Mouse (Mus musculus): Measurements from ENCODE around the gene Sox13.

Gene Sox13

DNA sequence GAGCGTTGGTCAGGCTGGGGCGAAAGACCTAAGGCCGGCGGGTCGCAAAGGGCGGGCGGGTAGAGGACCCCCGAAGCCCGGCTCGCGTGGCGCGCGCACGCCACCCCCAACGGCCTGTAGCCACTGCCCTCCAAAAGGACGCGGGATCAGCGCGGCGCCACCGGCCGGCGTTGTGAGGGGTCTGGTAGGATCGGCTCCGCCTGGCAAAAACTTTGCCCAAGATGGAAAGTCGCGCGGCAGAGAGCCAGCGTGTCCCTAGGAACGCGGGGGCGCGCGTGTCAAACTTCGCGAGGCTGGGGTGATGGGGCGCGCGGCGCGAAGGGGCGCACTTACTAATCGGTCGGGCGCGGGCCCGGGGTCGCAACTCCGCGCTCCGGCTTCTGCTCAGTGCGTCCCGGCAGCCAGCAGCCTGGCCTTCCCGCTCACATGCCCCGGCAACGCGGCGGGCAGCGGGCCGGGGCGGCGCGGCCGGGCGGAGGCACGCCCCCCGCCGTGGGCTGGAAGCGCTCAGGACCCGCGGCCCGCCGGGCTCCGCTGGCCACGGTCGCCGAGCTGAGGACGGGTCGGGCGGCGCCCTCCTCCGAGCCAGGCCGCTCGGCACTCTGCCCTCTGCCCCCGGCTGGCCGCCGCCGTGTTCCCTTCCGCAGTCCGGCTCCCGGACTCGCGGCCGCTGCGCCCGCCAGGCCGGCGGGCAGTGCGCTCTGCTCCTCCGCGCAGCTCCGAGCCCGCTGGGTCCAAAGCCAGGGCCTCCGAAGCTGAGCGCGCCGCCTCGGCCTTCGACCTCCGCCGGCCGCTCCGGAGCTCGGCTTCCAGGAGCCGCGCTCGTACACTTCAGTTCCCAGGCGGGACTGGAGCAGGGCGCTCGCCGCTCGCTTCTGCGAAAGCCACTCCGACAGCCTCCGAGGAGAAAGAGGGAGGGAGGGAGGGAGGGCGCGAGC, at the start of gene Sox13:
TSS of gene Sox13 (minus strand) at position 835 of the 938 bp plus-strand sequence.
- peak; percentile 84 for DNase-seq

DNA sequence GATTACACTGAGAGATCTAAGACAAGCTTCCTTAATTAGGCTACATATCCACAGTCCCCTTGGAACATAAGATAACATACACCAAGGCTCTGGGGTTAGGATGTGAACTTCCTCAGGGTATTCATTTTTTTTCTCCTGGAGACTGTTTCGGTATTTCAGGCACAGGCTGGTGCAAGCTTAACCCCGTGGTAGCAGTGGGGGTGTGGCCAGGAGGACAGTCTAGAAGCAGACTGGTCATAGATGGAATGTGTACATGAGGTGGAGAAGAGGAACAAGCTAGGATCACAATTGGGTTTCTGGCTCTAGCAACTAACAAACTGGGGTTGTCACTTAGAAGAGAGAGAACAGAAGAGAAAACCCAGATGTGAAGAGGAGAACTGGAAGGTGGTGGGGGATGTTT, 47.4 kb upstream of the Sox13 start:
- DNase-seq: no peak

DNA sequence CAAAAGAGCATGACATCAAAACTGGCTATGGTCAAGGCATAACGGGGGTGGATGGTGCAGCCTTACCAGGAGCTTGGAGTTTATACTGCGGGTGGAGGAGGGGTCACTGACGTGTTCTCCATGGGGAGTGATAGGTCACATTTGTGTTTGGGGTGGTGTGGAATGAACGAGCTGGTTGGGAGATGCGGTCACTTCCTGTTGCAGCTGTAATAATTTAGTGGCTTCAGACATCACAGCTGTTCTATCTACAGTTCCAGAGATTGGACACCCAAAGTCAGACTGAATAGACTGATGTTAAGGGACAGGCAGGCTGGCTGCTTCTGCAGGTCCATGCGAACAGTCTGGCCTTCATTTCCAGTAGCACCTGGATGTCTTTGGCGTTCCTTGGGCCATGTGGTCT, 46.9 kb upstream of the Sox13 start:
- no peak for DNase-seq

DNA sequence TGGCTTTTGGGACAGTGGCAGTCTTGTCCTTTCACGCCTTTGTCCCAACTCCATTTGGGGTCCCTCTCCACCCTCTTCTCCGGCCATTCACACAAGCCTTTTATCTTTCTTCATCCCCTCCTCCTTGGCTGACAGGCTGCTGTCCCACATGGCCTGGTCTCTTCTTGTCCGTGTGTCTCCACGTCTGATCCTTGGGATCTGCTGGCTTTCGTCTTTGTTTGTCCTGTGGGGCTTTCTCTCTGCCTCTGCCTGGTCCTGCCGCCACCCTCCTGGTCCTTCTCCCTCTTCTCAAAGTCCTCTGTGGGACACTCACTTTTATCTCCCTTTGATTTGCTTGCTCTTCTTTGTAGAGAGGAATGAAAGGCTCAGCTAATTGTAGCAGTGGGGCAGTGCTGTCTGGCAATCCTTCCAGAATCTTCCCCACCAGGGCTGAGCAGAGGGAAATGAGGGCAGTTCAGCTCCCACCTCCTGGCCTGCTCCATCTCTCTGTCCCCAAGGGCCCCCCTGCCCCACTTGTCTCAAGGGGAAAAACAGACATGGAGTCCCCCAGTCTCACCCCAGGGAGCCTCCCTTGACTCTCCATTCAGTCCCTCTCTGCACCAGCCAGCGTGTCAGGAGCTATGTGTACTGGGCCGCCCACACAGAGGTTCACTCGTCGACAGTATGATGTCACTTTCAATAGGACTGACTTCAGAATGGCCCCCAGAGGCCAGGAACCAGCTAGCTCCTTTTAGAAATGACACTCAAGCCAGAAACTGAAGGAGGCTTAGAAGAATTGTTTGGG, 46.3 kb upstream of the Sox13 start:
- DNase-seq: no peak

DNA sequence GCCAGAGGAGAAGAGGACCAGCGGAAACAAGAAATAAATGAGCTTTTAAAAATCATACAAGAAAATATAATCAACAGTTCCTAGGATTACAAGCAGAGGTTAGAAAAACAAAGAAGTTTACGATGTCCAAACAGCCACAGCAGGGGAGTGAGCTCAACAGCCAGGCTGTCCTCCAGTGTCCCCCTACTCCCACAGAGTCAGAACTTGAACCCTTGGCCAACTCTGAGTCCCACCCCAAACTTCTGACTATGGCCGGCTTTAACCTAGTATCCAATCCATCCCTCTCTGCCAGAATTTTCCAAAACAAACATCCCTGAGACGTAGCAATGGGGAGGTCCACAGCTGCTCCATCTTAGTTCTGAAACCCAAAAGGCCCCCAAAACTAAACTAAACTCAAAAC, 45.0 kb upstream of the Sox13 start:
- no peak for DNase-seq

DNA sequence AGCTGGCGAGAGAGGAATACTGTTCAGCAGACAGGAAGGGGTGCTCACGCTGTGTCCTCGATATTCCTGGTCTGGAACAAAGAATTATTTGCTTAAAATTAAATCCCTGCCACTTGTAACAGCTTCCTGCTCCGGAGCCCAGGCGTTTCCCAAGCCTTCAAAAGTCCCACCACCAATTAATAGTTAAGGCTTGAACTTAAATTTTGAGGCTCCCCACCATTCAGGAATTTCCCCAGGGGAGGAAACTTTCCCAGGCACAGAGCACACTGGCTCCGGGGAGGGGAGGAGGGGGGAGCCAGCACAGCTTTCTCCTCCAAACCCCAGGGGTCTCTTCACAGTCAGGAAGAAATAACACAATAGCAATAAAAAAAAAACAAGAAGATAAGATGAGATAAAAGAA, 44.6 kb upstream of the Sox13 start:
- DNase-seq: no peak

DNA sequence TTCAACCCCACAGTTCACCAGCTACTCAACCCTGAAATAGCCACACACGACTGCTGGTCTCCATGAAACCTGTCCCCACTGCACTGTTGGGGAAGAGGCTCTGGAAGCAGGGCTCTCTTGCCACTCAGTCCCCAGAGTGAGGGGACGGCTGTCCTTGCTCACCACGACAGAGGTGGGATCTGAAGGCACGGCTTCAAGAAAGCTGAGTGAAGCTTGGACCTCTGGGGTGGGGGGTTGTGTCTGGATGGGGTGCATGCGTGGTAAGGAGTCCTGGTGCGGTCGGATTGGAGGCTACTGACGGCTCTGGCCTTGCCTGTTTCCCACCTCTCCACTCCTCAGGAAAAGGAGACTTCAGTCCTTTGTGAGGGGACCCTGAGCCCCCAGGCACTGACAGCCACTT, 43.7 kb upstream of the Sox13 start:
- no peak for DNase-seq

DNA sequence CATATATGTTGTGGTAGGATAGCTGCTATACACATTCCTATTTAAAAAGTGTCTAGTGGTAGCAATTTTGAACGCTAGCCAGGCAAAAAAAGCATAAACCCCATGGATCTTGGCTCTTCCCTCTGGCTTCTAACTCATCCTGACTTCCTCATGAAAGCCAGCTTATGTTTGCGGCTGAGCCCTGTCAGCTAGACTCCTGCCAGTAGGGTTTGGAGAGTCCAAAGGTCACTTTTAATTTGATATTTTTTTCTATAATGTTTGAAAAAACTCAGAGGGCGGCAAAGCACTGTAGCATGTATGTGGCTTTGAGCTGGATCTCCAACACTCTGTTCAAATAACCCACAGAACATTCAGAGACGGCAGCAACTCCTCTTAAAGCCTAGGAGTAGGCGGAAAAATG, 39.0 kb upstream of the Sox13 start:
- no peak for DNase-seq

DNA sequence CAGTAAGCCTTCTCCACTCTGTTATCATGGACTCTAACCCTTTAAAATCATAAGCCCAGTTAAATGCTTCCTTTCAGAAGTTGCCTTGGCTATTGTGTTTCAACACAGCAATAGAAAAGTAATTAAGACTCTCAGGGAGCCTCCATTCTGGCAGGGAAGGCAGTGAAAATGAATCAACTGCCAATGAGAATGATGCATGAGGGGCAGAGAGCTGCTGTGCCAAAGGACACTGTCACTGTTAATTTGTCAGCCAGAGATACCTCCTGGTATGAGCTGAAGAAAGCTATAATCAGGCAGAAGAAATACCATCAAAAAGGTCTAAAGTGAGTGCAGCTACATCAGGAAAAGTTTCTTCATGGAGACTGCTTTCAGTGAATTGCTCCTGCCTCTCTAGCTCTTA, 36.8 kb upstream of the Sox13 start:
- DNase-seq: no peak

DNA sequence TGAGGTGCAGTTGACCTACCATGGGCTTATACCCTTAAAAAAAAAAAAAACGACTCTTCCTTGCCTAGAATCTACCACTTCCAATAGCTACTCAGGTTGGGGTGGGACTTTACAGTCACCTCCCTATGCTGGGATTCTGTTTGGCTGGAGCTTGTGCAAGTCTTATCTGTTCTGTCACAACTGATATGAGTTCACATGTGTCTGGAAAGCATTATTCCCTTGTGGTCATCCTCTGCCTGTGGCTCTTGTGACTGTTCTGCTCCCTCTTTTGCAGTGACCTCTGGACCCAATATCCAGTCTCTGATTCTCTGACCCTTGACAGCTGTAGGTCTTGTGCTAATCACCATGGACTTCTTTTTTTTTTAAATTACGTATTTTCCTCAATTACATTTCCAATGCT, 31.9 kb upstream of the Sox13 start:
- no peak for DNase-seq

DNA sequence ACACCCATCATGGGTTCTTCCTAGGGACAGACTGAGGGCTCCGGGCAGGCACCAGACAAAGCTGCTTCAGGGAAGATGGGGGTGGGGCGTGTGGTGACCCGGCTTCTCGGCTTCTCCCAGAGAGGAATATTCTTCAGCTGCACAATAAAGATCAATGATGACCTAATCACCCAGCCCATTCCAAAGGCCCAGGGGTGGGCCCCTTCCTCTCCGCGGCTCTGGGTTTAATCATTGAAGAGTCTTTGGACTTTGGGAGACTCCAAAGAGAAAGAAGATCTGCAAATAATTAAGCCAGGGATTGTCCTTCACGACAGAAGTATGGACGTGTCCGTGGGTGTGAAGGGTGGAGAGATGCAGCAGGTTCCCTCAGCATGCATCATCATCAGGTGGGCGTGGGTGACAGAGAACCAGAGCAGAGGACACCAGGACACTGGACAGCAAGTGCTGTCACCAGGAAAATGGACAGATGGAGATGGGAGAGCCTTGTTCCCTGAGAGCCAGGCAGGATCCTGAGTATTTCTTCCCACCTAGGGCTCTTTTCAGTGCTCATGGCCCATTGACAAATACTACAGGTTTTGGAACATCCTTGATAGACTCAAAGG, 28.5 kb upstream of the Sox13 start:
- DNase-seq: peak; percentile 61

DNA sequence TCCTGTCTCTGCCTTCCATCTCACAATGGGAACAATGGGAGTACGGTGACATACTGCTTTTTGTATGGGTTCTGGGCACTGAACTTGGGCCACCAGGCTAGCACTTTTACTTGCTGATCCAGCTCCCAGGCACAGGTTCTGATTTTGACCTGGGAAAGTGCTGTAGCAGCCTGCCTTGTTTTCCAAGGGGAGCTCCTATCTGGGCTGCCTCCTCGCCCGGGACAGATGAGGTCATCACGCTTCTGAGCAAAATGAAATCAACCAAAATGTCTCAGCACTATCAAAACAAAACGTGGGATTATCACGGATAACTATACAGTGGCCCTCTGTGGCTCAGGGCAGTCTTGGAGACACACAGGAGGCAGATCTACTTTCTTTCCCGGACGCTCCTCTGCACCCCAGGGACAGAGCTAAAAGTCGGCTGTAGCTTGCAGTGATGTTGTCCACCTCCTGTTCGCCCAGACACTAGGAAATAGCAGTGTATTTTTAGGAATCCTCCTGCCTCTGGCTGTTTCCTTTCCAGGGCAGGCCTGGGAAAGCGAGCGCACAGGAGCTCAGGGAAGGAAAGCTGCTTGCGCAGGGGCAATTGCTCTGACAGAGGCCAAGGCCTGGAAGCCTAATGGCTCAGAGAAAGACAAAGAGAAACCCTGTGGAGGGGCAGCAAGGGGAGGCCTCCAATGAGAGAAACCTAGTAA, 27.8 kb upstream of the Sox13 start:
- DNase-seq: peak; percentile 52

DNA sequence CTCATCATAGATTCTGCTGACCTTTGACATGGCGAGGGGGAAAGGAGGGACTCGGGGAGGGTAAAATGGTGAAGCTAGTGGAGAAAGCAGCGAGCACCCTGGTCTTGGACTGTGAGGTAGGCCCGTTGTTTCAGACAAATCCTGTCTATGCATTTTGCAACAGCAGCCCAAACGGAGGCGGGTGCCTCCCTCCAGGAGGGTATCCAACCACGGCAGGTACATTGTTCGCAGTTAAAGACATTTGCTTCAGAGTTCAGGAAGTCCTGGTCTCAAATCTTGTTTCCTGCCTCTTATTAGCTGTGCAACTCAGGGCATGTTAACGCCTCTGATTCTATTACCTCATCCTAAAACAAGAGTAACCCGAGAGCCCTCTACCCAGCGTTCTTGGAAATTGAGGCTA, 26.8 kb upstream of the Sox13 start:
- DNase-seq: no peak

DNA sequence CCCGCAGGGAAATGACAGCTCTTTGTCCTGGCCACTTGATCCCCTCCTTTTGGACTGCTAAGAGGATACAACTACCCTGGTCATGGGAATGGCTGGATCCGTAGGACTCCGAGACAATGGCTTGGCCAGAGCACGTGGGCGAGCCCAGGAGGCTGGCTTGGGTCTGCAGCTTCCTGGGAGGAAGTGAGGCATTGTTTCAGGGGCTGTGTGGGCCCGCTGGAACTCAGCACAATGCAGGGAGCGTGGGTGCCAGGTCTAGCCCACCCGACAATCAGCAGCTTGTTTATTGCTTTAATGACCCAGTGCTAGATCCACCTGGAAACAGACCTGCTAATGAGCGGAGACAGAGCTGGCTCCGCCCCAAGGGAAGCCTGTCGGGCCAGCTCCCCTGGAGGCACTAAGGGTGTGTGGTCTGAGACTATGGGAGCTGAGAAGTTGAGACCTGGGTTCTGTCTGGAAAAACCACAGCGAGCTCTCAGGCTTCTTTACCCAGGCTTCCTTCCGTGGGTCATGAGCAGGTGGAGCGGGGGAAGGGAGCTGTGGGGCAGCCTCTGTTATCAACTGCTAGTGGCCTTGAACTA, 24.3 kb upstream of the Sox13 start:
- peak; percentile 52 for DNase-seq

DNA sequence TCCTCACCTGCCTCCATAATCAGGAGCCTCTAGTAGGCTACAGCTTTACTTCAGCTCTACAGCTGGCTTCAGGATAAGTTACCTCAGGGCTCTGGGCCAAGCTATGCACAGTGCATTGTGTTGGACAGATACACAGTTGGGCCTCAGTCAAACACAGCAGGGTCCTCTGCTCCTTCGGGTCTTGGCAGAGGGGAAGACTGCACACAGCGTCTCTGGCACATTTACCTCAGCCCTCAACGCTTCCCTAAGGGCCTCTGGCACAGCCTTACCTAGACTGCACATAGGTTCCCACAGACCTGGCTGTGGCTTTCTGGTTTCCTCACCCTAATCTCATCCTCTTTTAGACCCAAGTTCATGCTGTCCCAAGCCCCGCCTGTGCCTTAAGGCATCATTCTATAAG, 22.1 kb upstream of the Sox13 start:
- DNase-seq: no peak

DNA sequence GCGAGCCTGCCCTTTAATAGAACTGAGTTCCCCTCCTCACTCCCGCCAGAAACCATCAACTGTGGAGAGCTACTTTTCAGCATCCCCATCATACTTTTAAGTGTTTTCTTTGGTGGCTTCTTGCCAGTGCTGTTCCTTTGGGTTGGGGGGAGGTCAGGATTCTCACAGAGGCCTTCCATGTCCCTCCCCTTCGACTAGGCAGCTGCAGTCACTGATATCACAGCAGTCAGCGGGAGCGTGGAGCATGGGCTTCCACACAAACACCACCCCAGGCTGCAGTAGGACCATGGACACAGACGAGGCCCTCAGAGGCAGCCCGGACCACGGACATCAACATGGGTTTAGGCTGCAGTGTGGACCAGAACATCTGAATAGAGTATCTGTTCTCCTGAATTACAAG, 20.1 kb upstream of the Sox13 start:
- no peak for DNase-seq

DNA sequence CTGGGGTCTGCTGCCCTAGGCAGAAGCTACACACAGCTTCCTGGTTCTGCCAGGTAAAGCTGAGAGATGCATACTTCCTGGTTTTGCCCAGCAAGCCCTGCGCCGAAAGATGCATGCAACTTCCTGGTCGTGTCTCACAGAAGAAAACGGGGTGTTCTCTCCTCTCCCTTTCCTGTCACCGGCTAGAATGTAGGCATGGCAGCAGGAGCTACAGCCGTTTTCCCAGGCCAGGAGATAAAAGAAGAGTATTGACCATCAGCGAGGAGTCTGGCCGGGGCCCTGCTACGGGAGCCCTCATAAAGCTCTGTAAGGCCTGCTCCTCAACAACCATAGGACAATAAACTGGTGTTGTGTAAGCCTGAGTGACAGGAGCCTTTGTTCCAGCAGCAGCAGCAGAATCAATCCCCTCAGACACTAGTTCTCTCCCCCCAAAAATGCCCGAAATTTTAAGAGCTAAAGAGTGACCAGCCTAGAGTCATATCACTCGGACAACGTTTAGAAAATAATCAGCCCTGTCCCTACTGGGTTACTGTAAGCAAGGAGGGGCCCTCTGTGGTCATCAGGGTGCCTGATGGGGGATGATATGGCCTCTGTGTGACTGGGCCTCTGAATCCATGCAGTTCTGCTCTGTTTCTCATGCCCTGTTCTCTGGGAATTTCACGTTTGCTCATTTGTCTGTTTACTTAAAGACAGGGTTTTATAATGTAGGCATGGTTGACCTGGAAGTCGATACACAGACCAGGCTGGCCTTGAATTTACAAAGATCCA, 13.9 kb upstream of the Sox13 start:
- DNase-seq: no peak

DNA sequence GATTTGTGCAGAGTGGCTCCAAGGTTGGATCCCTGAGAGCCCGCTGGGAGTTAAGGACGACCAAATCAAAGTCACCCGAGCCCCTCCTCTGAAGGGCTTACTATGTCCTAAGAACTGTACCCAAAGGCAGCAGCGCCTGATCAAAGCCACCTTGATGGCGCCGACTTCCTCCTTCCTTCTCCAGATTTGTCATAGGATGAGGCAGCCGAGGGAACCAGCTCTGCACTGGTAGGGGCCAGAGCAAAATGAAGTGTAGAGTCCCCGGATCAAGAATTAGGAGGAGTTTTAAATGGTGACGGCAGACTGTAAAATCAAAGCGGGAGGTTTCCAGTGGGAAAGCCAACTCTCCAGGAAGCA, 10.6 kb upstream of the Sox13 start:
- no peak for DNase-seq

DNA sequence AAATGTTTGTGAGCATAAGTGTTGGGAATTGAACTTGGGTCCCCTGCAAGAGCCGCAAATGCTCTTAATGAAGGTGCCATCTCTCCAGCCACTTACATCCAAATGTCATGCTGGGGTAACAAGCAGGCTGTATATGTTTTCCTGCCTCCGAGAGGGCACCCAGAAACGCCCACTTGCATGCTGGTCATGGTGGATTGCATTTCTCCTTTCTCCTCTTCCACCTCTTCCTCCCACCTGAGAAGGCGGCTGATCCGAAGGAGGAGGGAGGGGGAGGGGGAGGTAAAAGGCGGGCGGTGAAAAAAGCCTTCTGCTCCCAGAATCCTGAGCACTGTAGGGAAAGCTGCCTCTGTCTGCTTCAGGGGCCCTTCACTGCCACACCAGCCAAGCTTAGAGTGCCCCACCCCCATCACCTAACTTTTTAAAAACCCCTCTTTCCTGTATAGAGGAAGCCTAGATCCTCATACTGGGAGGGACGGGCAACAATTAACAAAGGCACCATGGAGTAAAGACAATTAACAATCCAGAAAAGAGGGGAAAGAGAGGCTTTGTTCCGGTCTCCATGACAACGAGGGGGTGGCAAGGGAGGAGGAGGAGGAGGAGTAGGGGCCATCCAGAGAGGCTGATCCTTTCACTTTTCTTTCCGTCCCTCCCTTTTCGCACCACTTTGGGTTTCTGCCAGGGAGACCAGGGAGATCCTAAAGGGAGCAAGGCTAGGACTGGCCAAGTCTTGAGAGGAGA, 10.0 kb upstream of the Sox13 start:
- DNase-seq: peak; percentile 38

DNA sequence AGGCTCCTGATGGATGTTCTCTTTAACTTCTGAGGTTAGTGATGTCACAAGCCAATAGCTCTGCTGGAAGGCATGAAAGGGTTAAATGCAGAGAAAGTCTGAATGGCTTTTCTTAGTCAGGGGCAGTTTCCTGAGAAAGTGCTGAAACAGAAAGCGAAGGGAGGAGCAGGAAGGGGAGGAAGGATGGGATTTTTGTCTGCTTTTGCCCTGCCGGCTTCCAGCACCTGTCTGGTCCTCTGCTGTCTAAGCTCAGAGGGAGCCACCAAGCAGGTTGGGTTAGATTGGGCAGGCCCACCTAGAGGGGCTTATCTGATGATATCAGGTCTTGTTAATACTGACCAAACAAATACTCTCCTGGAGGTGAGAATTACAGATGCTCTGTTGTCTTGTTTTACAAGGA, 8.4 kb upstream of the Sox13 start:
- DNase-seq: no peak

DNA sequence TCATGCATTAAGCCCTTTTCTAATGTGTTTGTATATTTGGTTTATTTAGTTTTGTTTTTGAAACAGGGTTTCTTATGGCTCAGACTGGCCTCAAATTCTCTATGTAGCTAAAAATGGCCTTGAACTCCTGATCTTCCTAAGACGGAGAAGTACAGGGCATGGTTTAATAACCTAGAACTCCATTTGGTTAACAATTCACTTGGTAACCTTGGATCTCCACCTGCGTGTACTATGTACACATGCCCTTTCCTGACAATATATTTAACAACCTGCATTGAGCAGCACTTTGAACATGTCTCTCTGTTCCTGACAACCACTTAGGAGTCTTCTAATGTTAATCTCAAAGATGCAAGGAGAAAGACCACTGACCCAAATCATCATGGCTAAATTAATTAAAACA, 7.0 kb upstream of the Sox13 start:
- DNase-seq: no peak
